Mouse (Mus musculus): ENCODE measurements around the gene Dock2. TPM values are rescaled to one million over a fixed set of nuclear protein-coding genes. Genes with fewer than 3 reads are reported as not detected.

Gene Dock2
- total RNA-seq, 2 experiments from 2014 or later, result 0.62 to 0.85 TPM

DNA sequence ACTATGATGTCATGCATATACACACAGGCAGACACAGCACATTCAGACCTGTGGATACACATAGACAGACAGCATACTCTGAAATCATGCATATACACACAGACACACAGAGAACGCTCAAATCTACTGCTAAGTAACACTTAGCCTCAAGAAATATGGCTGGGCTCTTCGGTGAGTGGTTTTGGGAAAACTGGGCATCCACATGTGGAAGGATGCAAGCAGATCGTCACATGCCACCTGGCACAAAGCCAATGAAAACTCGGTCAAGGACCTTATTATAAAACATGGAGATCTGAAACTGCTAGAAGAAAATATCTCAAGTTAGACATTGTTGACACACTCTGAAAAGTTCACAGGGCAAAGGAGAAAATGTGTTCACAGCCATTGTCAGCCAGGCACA is 255.7 kb downstream of the Dock2 start:
- DNase-seq (ENCODE audit: low spot score), result no peak

DNA sequence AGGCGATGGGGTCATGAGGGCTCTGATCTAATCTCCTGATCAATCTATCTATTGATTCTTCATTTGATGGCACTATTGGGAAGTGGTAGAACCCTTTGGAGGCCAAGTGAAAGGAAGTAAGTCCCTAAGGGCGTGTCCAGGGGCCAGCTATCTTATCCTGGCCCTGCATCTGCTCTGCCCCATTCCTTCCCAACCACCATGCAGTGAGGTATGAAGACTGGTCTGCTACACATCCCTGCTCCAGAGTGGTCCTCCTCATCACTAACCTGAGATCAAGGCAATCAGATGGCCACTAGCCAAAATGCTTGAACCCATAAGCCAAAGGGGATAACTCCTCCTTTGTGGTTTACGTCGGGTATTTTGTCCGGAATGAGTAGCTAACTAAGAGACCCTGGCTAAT is 256.5 kb downstream of the Dock2 start:
- DNase-seq (ENCODE audit: low spot score), result no peak

DNA sequence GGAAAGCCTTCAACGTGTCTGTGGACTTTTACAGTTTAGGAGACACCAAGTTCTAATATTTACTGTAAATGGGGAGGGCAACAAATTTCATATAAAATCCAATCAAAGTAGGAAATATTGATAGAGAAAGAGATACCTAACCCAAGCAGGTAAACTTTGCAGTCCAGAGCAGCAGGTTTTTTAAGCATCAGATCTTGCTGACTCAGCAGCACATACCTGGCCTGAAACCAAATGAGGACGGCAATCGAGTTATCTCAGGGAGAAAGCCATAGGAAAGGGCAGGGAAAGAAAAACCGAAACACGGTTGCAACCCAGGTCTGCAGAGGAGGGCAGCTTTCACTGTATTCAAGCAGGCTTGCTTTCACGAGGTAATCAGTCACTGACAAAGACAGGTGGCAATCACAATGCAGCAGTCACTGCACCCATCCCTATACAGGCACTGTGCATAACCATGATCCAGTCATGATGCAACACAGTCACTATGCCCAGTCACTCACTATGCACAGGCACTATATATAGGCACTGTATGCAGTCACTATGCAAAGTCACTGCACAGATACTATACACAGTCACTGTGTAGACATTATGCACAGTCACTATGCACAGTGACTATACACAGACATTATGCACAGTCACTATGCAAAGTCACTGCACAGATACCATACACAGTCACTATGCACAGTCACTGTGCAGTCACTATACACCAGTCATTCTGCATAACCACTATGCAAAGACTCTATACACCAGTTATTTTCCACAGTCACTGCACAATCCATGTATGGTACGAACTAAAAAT is 258.4 kb downstream of the Dock2 start:
- DNase-seq (ENCODE audit: low spot score), result no peak

DNA sequence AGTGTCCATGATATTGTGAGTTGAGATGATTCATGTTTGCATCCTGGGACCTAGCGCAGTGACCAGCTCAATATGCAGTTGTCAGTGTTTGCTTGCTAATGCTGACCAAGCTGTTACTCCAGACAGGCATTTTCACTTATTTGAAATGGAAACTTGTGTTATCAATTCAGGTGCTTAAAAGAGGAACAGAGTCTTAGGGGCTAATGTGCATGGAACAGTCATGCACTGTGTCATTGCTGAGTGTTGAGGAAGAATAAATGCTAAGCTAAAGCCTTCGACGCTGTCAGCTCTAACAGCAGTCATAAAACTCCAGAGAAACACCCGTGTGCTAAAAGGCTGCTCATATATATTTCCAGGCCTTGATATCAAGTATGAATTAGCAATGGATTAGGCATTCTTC is 259.1 kb downstream of the Dock2 start:
- DNase-seq (ENCODE audit: low spot score), result no peak

DNA sequence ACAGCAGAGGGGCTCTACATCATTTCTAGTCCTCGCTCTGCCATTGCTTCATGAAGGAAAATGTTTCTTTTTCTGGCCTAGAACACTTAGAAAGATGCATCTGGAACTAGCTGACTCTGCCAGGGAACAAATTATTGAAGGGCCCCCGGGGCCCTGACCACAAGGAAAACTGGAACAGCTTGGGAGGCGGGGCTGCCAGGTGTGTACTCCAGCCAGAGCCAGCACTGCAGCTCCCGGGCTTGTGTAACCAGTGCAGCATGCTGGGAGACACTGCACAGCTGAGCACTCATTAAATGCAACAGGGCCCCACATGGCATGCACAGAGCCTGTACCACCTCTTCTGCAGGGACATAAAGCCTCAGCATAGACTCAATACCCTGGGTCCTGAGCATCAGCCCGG is 265.1 kb downstream of the Dock2 start:
- DNase-seq (ENCODE audit: low spot score), result no peak

DNA sequence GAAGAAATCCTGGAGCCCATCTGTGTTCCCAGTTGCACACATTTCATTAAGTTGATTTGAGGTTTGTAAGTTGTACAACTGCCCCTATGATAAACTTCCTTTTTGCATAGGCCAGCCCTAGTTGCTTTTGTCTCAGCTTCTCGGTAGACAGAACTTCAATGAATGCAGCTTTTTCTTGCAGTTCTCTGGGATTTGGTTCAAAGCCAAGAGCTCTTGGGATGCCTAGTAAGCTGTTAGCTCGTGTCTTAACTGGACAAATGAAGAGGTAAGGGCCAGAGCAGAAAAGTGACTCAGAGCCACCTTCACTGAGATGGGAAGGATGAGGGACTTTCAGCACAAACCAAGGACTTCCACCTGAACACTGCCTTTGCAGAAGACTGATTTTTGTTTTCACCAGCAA is 266.7 kb downstream of the Dock2 start:
- no peak for DNase-seq (ENCODE audit: low spot score)

DNA sequence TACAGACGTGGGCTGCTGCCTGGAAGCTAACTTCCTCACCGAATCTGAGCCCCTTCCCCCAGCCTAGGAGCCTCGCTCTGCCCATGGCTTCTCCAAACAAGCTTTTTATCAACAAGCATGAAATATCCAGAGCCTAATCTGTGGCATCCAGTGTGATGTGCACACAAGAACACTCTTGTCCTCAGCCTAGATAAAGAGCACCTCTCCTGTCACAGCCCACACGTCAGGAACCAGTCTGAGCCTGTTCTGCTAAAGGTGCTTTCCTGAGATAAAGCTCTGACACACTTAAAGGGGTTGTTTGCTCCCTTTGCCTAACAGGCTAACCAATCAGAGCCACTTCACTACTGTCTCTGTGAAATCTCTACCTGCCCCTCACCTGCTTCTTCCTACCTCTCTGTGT is 268.4 kb downstream of the Dock2 start:
- no peak for DNase-seq (ENCODE audit: low spot score)

DNA sequence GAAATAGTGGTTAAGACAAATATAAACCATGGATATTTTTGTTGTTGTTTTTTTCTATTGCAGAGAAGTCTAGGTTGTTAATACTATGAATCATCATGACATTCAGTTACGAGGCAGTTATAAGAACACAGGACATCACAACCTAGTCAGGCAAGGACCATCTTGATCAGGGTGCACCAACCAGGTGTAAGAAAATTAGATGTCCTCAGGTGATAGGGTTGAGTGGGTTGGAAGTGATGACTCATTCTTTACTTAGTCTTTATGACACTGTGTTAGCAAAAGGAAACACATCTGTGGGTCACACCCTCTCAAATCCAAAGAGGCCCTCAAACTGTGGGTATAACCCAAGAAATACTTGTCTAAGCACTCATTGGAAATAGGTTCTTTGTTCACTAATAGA is 277.3 kb downstream of the Dock2 start:
- no peak for DNase-seq (ENCODE audit: low spot score)

DNA sequence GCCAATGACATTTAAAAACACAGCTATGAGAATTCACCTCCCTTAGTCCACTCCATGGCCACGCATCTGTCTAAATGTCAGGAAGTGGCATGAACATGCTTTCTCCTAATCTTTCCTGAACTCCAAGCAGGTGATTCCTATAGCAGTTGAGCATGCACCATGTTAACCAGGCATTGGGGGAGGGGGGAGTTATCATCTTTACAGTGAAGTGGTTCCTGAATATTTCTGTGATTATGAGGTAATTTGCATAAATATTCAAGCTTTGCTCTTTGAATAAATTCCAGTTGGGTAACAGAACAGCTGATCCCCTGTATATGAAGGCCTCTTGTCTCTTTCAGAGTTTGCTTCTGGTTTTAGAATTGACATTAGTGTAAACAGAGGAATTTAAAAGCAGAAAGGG is 284.0 kb downstream of the Dock2 start:
- DNase-seq (ENCODE audit: low spot score), result no peak

DNA sequence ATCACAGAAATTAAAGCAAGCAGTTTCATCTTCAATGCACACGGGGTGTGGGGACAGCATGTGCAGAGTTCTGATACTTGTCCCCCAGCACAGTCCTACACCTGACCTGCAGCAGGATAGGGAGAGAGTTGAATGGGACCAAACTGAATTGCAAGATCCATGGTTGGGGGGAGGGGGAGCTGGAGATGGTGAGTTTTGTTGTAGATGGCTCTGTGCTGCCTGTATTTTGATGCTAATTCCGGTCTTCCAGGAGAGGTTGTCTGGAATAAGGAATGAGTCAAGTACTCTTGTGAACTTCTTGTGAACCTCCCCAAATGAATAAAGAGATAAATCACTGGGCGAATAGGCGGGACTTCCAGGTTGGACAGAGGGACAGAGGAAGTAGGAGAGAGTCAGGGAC is 289.0 kb downstream of the Dock2 start:
- no peak for DNase-seq (ENCODE audit: low spot score)

DNA sequence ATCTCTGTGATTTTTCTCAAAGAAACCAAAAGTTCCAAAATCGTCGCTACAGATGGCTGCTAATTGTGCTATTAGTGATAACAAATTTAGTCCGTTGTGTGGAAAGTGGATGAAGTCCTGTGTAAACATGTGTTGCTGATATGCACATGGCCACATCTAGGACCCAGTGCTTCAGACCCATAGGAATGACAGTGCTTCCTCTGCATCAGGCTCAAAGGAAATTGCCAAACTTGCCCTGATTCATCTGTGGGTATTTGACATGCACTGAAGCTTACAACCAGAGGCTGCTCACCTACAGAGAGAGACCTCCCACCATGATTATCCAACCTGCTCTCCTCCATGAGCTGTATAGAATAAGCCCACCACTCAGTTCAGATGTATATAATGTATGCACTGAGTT is 290.7 kb downstream of the Dock2 start:
- DNase-seq (ENCODE audit: low spot score), result no peak

DNA sequence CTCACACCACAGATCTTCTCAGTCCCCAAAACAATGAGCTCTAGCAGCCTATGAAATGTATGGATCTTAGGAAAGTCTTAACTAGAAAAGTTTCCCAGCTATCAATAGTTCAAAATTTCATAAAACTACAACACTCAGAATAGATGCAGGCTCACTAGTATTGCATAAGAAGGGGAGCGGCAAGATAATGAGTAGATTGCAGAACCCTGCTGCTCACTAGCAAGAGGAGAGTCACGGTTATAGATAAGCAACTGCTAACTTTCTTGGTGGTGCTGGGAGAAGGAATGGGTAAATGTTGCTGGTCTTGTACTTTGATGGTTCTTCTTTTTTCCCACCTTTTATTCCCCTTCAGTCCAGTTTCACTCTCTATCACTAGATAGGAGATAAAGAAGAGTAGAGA is 291.5 kb downstream of the Dock2 start:
- no peak for DNase-seq (ENCODE audit: low spot score)

DNA sequence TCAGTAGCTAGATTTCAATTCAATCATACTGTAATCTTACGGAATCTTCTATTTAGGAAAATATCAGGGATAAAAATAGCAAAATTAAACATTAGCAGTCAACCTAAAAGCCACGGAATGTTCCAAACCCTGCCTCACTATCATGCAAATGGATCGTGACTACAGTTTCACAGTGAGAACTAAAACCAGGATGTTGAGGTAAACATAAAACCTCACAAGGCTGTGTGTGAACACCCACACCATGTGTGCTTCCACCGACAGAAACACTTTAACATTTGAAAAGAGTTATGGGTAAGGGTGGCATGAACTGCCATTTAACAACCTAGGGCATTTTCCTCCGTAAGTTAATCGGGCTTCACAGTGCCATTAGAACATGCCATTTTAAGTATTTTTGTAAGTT is 294.1 kb downstream of the Dock2 start:
- no peak for DNase-seq (ENCODE audit: low spot score)

DNA sequence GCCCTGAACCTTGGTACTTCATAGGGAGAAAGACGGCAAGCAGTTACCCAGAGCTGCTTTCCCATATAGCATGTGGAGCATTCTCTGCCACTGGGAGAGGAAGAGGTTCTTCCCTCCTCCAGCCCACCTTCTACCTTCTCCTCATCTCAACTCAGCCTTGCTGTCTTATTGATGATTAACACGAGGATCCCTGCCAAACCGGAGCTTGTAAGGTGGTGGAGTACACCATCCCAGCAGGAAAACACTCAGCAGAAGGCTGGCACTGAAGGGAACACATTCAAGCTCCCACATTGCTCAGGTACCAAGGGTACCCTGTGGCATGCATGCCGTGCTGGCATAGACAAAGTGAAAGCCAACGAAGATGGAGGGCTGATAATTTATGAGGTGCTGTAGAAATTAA is 304.4 kb downstream of the Dock2 start:
- no peak for DNase-seq (ENCODE audit: low spot score)

DNA sequence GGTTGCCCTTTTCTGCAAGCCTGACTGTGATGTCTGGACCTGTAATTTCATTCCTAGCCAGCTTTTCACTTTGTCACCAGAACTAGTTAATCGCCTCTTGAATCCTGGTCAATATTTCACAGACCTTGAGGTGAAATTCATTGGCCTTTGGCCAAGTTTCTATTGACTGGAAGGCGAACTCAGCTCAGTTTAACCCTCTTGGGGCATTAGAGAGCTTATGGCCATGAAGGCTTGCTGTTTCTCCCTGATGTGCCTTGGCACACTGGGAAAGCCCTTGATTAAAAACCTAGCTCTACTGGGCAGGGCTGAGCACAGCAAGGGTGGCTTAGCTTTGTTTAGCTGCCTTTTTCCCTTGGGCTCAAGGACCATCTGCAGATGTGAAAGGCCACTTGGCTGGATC is 313.9 kb downstream of the Dock2 start:
- no peak for DNase-seq (ENCODE audit: low spot score)

DNA sequence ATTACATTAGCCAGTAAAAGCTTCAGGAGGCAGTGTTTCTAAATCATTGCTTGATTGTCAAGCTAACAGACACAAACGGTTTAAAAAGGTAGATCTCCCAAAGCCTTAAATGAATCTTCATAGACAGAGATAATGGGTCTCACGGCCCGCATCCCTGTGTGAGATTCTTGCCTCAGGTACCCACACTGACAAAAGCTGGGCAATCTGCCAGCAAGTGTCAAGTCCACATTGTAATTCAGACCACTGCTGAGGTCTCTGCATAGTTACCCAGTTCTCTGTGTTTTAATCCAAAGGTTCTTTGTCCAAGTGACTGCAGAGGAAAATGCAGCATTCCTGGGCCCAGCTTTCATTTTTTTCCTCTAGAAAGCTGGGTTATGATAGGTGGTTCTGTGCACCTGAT is 315.1 kb downstream of the Dock2 start:
- no peak for DNase-seq (ENCODE audit: low spot score)

DNA sequence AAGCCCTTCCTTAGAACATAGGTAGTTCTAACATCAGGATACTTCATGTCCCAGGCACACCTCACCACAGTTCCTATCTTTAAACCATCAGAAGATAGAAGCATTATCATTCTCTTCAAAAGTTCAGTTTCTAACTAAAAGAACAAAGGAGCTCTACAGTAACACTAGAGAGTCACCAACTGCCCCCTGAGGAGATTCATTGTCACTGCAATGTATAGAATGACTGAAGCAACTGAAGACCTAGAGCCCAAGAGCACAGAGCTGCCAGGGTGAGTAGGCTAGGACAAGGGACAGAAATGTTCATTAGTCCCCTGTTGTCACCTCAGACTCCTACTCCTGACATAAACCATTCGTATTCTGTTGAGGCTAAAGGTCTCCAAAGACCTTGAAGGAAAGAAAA is 316.6 kb downstream of the Dock2 start:
- DNase-seq (ENCODE audit: low spot score), result no peak

DNA sequence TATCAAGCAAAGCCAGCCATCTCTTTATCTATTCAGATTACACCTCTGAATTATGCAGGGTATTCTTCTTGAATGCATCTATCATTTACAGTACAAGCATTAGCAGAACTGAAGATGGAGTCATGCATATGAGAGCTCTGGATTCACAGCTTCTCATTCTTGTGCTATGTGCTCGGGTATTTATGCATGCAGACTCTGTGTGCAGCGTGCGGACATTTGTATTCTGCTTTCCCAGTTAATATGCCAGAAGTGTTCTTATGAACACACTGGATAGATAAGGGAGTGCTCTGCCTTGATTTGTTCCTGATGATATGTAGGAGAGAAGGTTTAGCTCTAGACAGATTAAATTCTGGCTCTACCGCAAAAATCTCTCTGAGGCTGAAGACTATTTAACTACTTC is 333.7 kb downstream of the Dock2 start:
- no peak for DNase-seq (ENCODE audit: low spot score)

DNA sequence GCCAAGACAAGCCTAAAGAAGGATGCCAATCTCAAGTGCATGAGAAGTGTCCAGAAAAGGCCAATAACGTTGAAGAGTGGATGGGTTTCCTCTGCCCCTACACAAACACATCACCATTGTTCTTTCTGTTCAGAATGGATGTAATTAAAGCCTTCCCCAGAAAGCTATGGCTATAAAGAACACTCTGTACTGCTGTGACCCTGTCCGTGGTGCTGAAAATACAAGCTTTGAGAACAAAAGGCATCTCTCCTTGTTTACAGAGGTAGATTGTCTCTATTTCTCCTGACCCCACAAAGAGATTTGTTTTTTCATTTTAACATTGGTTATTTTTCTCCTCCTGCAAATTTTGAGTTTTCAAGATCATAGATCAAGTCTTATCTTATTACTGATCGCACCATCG is 335.8 kb downstream of the Dock2 start:
- peak; percentile 3 for DNase-seq (ENCODE audit: low spot score)

DNA sequence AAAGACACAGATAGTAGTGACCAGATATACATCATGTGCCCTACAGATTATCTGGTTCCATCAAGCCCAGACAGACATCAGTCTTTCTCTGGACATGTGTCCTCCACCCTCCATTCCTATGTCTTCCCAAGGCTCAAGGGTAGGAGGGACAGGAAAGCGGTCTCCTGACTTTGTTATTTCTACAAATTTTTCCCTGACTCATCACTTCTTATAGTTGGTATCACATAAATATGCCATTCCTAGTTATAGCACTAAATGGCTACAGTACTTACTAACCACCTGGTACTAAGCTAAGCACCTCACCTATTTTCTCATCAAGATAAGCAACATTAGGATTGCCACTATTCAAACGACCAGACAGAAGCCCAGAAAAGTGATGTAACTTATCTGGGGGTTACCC is 345.3 kb downstream of the Dock2 start:
- no peak for DNase-seq (ENCODE audit: low spot score)

DNA sequence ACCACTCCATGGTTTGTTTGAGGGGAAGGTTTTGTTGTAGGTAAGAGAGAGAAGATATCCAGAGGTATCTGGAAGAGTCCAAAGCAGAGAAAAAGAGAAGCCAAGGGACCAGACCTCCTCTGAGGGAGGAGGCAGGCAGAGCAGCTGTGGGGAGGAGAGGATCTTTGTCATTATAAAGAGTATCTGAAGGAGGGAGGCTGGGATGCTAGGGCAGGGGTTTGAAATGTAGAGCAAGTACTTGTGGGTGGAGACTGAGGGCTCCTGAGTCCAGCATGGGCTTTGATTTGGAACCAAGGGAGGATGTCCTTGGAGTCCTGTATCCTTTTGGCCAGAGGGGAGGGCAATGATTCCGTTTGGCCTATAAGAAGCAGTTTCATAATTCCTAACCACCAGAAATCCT is 346.2 kb downstream of the Dock2 start:
- no peak for DNase-seq (ENCODE audit: low spot score)

DNA sequence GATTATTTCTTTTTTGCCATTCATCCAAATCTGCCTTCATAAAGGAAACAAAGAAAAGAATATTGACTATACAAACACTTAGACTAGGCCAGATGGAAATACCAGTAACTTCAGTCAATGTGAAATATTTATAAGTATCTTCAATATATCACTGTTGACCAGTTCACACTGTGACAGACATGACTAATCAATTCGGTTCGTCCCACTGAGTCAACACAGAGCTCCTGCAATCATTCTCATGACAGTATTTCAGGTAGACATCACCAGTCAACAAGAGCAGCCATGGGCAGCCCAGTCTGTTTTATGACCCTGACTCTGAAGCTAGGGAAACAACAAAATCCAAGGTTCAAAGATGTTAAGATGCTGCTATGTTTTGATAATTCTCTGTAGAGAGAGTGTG is 351.7 kb downstream of the Dock2 start:
- no peak for DNase-seq (ENCODE audit: low spot score)

DNA sequence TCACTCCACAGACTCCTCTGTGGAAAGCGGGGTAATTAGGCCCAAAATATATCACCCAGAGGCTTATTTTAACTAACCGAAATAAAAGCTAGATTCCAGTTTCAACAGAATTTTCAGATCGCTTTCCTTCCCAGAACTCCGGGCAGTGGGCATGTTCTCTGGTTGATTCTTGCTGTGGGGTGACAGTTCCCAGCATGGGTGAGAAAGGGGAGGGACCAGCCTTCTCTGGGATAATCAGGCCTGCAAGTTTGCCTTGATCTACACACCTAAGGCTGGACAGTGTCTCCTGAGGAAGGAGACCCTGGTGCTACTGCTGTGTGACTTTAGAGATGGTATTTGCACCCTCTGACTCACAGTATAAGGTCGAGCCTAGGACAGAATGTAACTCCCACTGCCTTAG is 352.3 kb downstream of the Dock2 start:
- no peak for DNase-seq (ENCODE audit: low spot score)

DNA sequence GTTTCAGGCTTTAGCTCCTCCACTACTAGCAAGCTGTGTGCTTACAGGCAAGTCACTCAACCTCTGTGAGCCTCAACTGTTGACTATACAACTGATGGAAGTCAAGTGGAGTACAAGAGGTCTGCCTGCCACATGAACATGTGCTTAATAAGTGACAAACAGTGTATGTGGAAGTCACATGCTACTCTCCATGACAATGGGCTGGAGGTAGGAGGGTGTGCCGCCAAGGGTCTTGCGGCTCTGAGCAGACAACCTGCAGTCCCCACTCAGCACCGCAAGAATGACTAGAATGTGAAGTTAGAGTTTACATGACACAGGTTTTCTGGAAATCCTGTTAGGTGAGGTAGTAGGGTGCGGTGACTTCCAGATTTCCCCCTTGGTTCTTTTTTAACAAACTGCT is 352.8 kb downstream of the Dock2 start:
- no peak for DNase-seq (ENCODE audit: low spot score)
